Mouse (Mus musculus) hindbrain, embryonic 14.5 days (tissue): ENCODE measurements around the gene Rnasel. TPM values are rescaled to one million over a fixed set of nuclear protein-coding genes. Genes with fewer than 3 reads are reported as not detected.

ENCODE experiments used
- ATAC-seq: fragments of 200-750 bp; cut with Nextera tagmentation; 2 replicates; pipeline ENCODE4 v1.8.0; 2017; ENCODE audit warnings: moderate number of reproducible peaks, mild to moderate bottlenecking, moderate TSS enrichment, moderate library complexity; ENCODE audit not compliant: low FRiP score
- DNase-seq: peaks from one replicate; pipeline ENCODE4 v3.0.0-alpha.2; 2015; ENCODE audit warnings: low spot score
- H3K27ac ChIP-seq: fragments of 300-500 bp; sonication (generic); 2 replicates; pipeline ENCODE4 v1.5.1; 2014; ENCODE audit warnings: mild to moderate bottlenecking, moderate library complexity
- H3K27me3 ChIP-seq: fragments of 300-500 bp; sonication (generic); 2 replicates; pipeline ENCODE4 v1.6.1; 2014; ENCODE audit warnings: mild to moderate bottlenecking, low read length, mixed read lengths; ENCODE audit not compliant: control insufficient read depth, insufficient read depth
- H3K36me3 ChIP-seq: fragments of 300-500 bp; sonication (generic); replicated peaks from 2 replicates; pipeline ENCODE4 v1.6.1; 2014; ENCODE audit not compliant: control insufficient read depth, insufficient read depth
- H3K4me1 ChIP-seq: fragments of 300-500 bp; sonication (generic); replicated peaks from 2 replicates; pipeline ENCODE4 v1.6.1; 2014; ENCODE audit warnings: antibody characterized with exemption, low read length, mixed read lengths; ENCODE audit not compliant: control insufficient read depth, insufficient read depth
- H3K4me2 ChIP-seq: fragments of 300-500 bp; sonication (generic); replicated peaks from 2 replicates; pipeline ENCODE4 v1.6.1; 2014; ENCODE audit warnings: mild to moderate bottlenecking, moderate library complexity
- H3K4me3 ChIP-seq: fragments of 300-500 bp; sonication (generic); replicated peaks from 2 replicates; pipeline ENCODE4 v1.5.1; 2014; ENCODE audit warnings: mild to moderate bottlenecking, low read length
- H3K9ac ChIP-seq: fragments of 300-500 bp; sonication (generic); 2 replicates; pipeline ENCODE4 v1.6.1; 2014
- H3K9me3 ChIP-seq: fragments of 300-500 bp; sonication (generic); 2 replicates; pipeline ENCODE4 v1.6.1; 2016; ENCODE audit warnings: low read length; ENCODE audit not compliant: control insufficient read depth
- WGBS: fragments of 180-500 bp; shearing (Covaris S2); extraction: QIAGEN DNeasy Blood & Tissue Kit; methylation state at CpG from one replicate; pipeline ENCODE4 v1.1.7; 2014; 5-methylcytosine and 5-hydroxymethylcytosine counted together
- polyA plus RNA-seq: library from polyadenylated mRNA; unstranded; fragments of >200 nt; fragmentation: Nextera tagmentation; extraction: Ambion mirVana; gene quantifications from 2 replicates; pipeline ENCODE4 v1.2.1, GENCODE M21; 2014

Rnasel gene
- polyA plus RNA-seq, 1 experiment from 2014 or later: 40.9 TPM

GRCm38 (mm10) chr1:153741551-153742316 is 7.5 kb upstream of the Rnasel start:
- no peak for ATAC-seq
- no peaks in the 10 kb centered on the region for H3K36me3 ChIP-seq
- H3K9ac ChIP-seq: no peak overlapping the region
- peak overlapping the region; percentile 40 for H3K4me3 ChIP-seq
- 56% methylated on average over 18 of the region's 18 CpGs for WGBS
- H3K4me2 ChIP-seq: peak overlapping the region; percentile 67
- peaks cover 27% of the 10 kb centered on the region for H3K4me1 ChIP-seq
- H3K27me3 ChIP-seq: no peaks in the 10 kb centered on the region
- H3K27ac ChIP-seq: no peak overlapping the region
- no peak for DNase-seq
- no peaks in the 10 kb centered on the region for H3K9me3 ChIP-seq

DNA sequence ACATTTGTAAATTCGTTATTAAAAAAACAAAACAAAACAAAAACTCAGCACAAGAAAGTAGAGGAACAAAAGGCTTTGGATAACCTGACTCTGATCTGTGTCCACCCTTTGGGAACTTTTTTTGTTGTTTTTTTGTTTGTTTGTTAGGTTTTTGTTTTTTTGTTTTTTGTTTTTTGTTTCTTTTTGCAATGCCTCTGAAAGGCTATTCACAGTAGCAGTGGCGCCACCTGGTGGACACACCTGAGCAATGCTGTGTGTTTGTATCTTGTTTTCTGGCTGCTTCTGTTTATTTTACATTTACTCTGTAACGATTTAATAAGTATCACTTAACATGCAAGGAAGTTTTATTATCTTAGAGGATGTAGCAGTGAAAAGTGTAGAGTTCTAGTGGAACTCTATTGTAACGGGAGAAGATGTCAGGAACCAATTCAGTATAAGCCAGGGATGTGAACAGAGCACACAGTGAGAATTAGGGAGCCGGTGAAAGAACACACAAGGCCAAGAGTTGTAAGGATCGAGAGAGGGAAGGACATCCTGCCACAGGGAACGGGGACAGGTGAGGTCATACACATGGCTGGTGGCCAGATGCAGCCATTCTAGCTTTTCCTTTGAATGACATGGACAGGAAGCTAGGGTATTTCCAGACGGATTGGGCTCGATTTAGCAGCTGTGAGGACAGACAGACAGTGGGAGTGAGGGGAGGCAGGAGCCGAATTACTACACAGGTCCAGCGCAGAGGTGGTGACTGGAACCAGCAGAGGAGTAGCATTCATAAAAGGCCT is 6.7 kb upstream of the Rnasel start:
- Histone ChIP-seq H3K9ac (no peak overlapping the region), H3K36me3 (no peaks in the 10 kb centered on the region), H3K4me1 (peaks cover 18% of the 10 kb centered on the region), H3K27ac (no peak overlapping the region), H3K4me2 (peak overlapping the region; percentile 67), H3K4me3 (peak overlapping the region; percentile 40), H3K9me3 (no peaks in the 10 kb centered on the region), H3K27me3 (no peaks in the 10 kb centered on the region)
- WGBS: 62% methylated on average over 11 of the region's 11 CpGs
- ATAC-seq (no peak), DNase-seq (peak; percentile 89)

DNA sequence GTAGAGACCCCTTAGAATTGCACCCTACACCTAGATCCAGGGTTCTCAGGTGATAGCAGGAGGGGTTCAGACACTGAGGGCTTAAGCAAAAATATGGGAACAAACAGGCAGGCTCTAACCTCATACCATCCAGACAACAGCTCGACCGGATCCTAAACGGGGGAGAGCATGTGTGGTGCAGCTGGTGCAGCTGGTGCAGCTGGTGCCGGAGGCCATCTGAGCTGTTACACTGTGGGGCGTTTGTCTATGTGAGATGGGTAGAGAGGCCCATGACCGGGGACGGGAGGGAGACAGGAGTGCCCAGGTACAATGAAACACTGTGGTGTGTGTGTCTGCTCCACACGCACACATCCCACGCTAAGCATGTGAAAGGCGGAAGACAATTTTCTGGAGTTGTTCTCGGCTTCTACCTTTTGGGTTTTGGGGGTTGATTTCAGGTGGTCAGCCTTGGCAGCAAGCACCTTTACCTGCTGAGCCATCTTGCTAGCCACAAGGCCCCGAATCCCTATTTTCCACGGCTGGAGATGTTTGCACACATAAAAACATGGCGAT is 3.0 kb upstream of the Rnasel start:
- 64% methylated on average over 14 of the region's 14 CpGs for WGBS
- DNase-seq (no peak), ATAC-seq (peak; percentile 19; the same call in 1 of the 2 replicates)
- H3K9ac ChIP-seq: no peak overlapping the region
- no peaks in the 10 kb centered on the region for H3K9me3 ChIP-seq
- no peaks in the 10 kb centered on the region for H3K27me3 ChIP-seq
- H3K4me2 ChIP-seq: 0 out of 2 replicates have a peak overlapping the region, but pooled peaks have one; percentile 4
- no peaks in the 10 kb centered on the region for H3K36me3 ChIP-seq
- H3K4me3 ChIP-seq: no peak overlapping the region
- peaks cover 34% of the 10 kb centered on the region for H3K4me1 ChIP-seq
- H3K27ac ChIP-seq: no peak overlapping the region

DNA sequence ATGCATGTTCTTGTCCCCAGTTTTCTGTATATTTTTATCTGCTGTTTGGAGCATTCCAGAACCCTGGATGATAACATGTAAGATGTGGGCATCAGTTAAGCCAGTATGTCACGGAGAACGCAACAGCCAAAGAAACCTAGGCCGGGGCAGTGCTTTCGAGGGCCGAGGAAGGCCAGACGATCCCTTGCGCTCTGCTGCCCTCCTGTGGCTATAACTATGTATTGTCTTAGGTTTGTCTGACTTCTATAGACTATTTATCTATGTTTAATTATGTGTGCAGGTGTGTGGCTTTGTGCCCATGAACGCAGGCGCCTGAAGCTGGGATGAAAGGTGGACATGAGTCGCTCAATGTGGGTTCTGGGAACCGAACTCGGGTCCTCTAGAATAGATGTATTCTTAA is 2.5 kb upstream of the Rnasel start:
- DNase-seq (peak; percentile 92), ATAC-seq (0 out of 2 replicates have a peak, but pooled peaks have one; percentile 16)
- H3K4me3 ChIP-seq: no peak overlapping the region
- H3K9me3 ChIP-seq: no peaks in the 10 kb centered on the region
- H3K4me1 ChIP-seq: peaks cover 32% of the 10 kb centered on the region
- H3K4me2 ChIP-seq: 0 out of 2 replicates have a peak overlapping the region, but pooled peaks have one; percentile 4
- 3% methylated on average over 12 of the region's 12 CpGs for WGBS
- no peak overlapping the region for H3K27ac ChIP-seq
- H3K27me3 ChIP-seq: no peaks in the 10 kb centered on the region
- H3K9ac ChIP-seq: no peak overlapping the region
- no peaks in the 10 kb centered on the region for H3K36me3 ChIP-seq

DNA sequence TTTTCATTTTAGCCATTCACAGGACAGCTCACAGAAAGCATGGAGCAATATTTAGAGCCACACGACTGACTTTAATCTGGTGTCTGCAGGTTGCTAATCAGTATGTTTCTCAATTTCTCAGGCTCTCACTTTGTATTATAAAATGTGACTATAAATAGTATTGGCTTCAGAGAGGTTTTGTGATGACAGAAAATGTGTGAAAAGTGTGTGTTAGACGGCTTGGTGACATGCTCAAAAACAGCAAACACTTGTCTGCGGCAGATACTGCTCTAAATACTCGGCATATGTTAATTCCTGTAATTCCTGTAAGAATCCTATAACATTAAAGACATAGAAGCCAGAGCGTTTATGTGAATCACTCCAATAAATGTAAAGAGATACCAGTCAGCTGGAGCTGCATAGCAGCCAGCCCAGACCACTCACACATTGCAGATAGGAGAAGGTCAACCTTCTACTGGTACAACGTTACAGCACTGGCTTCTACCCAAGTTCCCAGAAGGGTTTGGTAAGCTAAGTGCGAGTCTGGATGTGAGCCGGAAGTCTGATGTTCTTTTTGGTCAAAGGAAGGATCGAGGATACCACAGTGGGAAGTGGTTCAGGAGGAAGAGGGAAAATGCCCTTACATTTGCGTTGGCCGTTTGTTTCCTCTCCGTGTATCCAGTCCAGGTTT is 1.2 kb upstream of the Rnasel start:
- Histone ChIP-seq H3K9me3 (no peaks in the 10 kb centered on the region), H3K4me1 (peaks cover 37% of the 10 kb centered on the region), H3K4me2 (peak overlapping the region; percentile 69), H3K36me3 (peaks cover under 1% of the 10 kb centered on the region; the same call in 1 of the 2 replicates), H3K27me3 (no peaks in the 10 kb centered on the region), H3K27ac (no peak overlapping the region), H3K9ac (no peak overlapping the region), H3K4me3 (no peak overlapping the region)
- 75% methylated on average over 12 of the region's 12 CpGs for WGBS
- DNase-seq (no peak), ATAC-seq (no peak)

DNA sequence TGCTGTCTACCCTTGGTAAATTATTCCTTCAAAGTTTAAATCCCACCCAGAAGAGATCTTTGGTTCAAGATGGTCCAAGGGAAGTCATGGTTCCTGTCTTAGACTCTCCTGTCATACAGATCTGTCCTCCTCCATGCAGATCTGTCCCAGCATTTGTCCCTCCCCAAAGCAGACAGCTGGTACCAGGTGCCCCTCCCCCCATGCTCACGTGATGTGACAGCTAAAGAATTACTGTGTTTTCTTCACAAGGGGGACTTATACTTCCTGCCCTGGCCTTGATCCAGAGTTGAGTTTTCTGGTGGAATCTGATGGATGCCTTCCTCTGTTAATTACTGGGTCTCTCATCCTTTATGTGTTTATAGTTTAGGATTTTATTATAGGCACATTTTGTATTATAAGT is 677 bp upstream of the Rnasel start:
- H3K4me1 ChIP-seq: peaks cover 37% of the 10 kb centered on the region
- H3K9me3 ChIP-seq: no peaks in the 10 kb centered on the region
- 0% methylated on average over 1 of the region's 1 CpGs for WGBS
- H3K27me3 ChIP-seq: no peaks in the 10 kb centered on the region
- peak overlapping the region; percentile 69 for H3K4me2 ChIP-seq
- peak overlapping the region; percentile 95 for H3K27ac ChIP-seq
- H3K36me3 ChIP-seq: peaks cover 6% of the 10 kb centered on the region; the same call in 1 of the 2 replicates
- H3K9ac ChIP-seq: peak overlapping the region; percentile 84; the same call in 1 of the 2 replicates
- DNase-seq (no peak), ATAC-seq (no peak)
- peak overlapping the region; percentile 43; the same call in 1 of the 2 replicates for H3K4me3 ChIP-seq

DNA sequence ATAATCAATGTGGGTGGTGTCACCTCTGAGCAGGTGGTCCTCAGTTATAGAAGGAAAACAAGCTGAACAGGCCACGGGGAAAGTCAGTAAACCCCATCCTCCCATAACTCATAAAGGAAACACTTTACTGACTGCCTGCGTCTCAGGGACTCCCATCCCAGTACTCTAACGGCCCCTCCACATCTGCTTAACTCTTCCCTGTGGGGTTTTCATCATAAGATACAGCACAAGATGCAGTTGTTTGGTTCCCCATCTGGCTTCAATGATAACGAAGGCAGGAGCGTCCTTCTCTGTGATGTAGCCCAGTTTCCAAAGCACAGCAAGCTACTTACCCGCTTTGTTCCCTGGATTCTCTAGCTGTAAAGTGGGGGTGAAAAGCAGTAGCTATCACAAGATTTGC is 828 bp downstream of the Rnasel start:
- no peaks in the 10 kb centered on the region for H3K9me3 ChIP-seq
- H3K9ac ChIP-seq: peak overlapping the region; percentile 84
- peaks cover 34% of the 10 kb centered on the region for H3K4me1 ChIP-seq
- H3K36me3 ChIP-seq: peaks cover 17% of the 10 kb centered on the region; the same call in 1 of the 2 replicates
- no peak for DNase-seq
- ATAC-seq: 0 out of 2 replicates have a peak, but pooled peaks have one; percentile 9
- no peaks in the 10 kb centered on the region for H3K27me3 ChIP-seq
- peak overlapping the region; percentile 69 for H3K4me2 ChIP-seq
- H3K27ac ChIP-seq: peak overlapping the region; percentile 95
- H3K4me3 ChIP-seq: peak overlapping the region; percentile 43
- 34% methylated on average over 6 of the region's 6 CpGs for WGBS

GRCm38 (mm10) chr1:153751763-153752301 is 2.6 kb downstream of the Rnasel start:
- H3K27me3 ChIP-seq: no peaks in the 10 kb centered on the region
- DNase-seq: no peak
- H3K4me1 ChIP-seq: peaks cover 34% of the 10 kb centered on the region

More at GRCm38 (mm10) chr1:153751763-153752301, 2.6 kb downstream of the Rnasel start:
- Histone ChIP-seq H3K9ac (peak overlapping the region; percentile 28; the same call in 1 of the 2 replicates), H3K9me3 (no peaks in the 10 kb centered on the region), H3K27ac (peak overlapping the region; percentile 17; the same call in 1 of the 2 replicates), H3K4me3 (0 out of 2 replicates have a peak overlapping the region, but pooled peaks have one; percentile 0), H3K36me3 (peaks cover 31% of the 10 kb centered on the region; the same call in 1 of the 2 replicates), H3K4me2 (peak overlapping the region; percentile 44)
- 48% methylated on average over 13 of the region's 13 CpGs for WGBS
- peak; percentile 15; the same call in 1 of the 2 replicates for ATAC-seq
